8 mouse cellular contexts compared by ENCODE assay signal in the genomic region with DNA sequence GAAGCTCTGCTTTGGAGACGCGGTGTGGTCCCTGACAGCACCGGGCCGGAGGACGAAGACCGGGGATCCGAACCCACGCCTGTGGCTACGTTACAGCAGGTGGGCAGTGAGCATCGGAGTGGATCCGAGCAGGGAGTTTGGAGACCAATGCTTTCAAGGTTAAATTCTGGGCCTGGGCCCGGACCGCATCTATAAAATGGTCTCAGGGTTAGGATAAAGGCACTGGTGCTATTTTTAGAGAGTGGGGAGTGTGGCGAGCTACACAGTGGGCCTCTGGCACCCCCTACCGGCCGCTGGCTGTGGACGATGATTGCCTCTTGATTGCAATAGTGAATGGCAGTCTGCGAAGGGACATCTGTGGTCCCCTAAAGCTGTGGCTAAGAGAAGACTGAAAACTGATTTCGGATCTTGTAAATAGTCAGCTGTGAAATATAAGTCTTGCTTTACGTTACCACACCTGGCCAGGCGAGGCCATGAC. TPM values are rescaled to one million over a fixed set of nuclear protein-coding genes. Genes with fewer than 3 reads are reported as not detected.
DNase-seq lines count a peak whose midpoint lies in the region; ATAC-seq lines count a peak whose summit lies in the region.

A gene (plus strand): TSS at position 51 of the 478 bp plus-strand sequence.

- peak within 1 kb of the TSS; percentile 95 for H3K4me2 ChIP-seq in embryonic facial prominence, embryonic 14.5 days (ENCODE audit: low read depth, low read length)
- H3K4me2 ChIP-seq in limb, embryonic 15.5 days: peak within 1 kb of the TSS; percentile 93

- DNase-seq in 3T3-L1 (ENCODE audit: low read depth, low spot score): peak; percentile 96
- peak; percentile 68 to 83 for DNase-seq in adrenal gland, postnatal 4 days (ENCODE audit: low spot score in 2 of 2)
- peak; percentile 92 for DNase-seq in embryonic facial prominence, embryonic 14.5 days (ENCODE audit: low spot score)
- peak; percentile 91 for DNase-seq in heart, adult 8-10 months (ENCODE audit: low spot score)
- peak; percentile 89 for DNase-seq in kidney, adult 9 months
- peak; percentile 57 to 73 for DNase-seq in monocyte, adult 2 months (ENCODE audit: low read depth in 1 of 2, low spot score in 2 of 2)
- peak; percentile 78 to 83 for DNase-seq in spleen, postnatal 36 days (ENCODE audit: low spot score in 2 of 2)

- no peaks in the 10 kb centered on the region for H3K9me3 ChIP-seq in embryonic facial prominence, embryonic 14.5 days (ENCODE audit: control insufficient read depth, low read length)
- H3K9me3 ChIP-seq in limb, embryonic 15.5 days: no peaks in the 10 kb centered on the region

- peak; percentile 75 for ATAC-seq in embryonic facial prominence, embryonic 14.5 days (ENCODE audit: low read depth)
- ATAC-seq in limb, embryonic 15.5 days (ENCODE audit: insufficient number of reproducible peaks, low FRiP score, low TSS enrichment, low read depth): peak; percentile 56; the same call in 1 of the 2 replicates

- H3K9ac ChIP-seq in embryonic facial prominence, embryonic 14.5 days (ENCODE audit: low read depth, low read length): peak within 1 kb of the TSS; percentile 69
- H3K9ac ChIP-seq in limb, embryonic 15.5 days: peak within 1 kb of the TSS; percentile 56

- peak within 1 kb of the TSS; percentile 63 for H3K4me3 ChIP-seq in embryonic facial prominence, embryonic 14.5 days (ENCODE audit: low read depth, low read length)
- peak within 1 kb of the TSS; percentile 58 for H3K4me3 ChIP-seq in limb, embryonic 15.5 days

- H3K27ac ChIP-seq in embryonic facial prominence, embryonic 14.5 days (replicated peaks; ENCODE audit: low read depth, low read length): peak within 1 kb of the TSS; percentile 28
- H3K27ac ChIP-seq in limb, embryonic 15.5 days: peak within 1 kb of the TSS; percentile 33; the same call in 1 of the 2 replicates

- H3K36me3 ChIP-seq in embryonic facial prominence, embryonic 14.5 days (ENCODE audit: control insufficient read depth, insufficient read depth, low read length): peaks cover 13% of the 10 kb centered on the region
- H3K36me3 ChIP-seq in limb, embryonic 15.5 days: peaks cover 12% of the 10 kb centered on the region

- peaks cover 5% of the 10 kb centered on the region; the same call in 1 of the 2 replicates for H3K27me3 ChIP-seq in embryonic facial prominence, embryonic 14.5 days (replicated peaks; ENCODE audit: control insufficient read depth, insufficient read depth, low read length)
- H3K27me3 ChIP-seq in limb, embryonic 15.5 days: peaks cover 20% of the 10 kb centered on the region; the same call in 1 of the 2 replicates

- 2% methylated on average over 21 of the region's 21 CpGs for WGBS in embryonic facial prominence, embryonic 14.5 days
- 1% methylated on average over 21 of the region's 21 CpGs for WGBS in limb, embryonic 15.5 days

- peaks cover 10% of the 10 kb centered on the region for H3K4me1 ChIP-seq in embryonic facial prominence, embryonic 14.5 days (ENCODE audit: control insufficient read depth, insufficient read depth, low read length)
- H3K4me1 ChIP-seq in limb, embryonic 15.5 days: peaks cover 26% of the 10 kb centered on the region

RNA-seq across cellular contexts. Expression of the gene that starts here (rescaled TPM):
- 10 to 100 TPM; 45.9 to 46.8 TPM for total RNA-seq in adrenal gland, postnatal 4 days (2021)
- 82.6 and 95.5 TPM in 2 replicates for polyA plus RNA-seq in embryonic facial prominence, embryonic 14.5 days (2014; fragmentation: Nextera tagmentation; extraction: Ambion mirVana)
- 10 to 100 TPM; 26.6 to 35.1 (median 32.8) TPM for total RNA-seq in heart, adult 8-10 months (2022)
- 96.2 and 97.1 TPM in 2 replicates for polyA plus RNA-seq in limb, embryonic 15.5 days (2015; fragmentation: Nextera tagmentation; extraction: Ambion mirVana)

Comparison
In these comparisons a context has a peak if more than half of its experiments do, and no peak if none do; other contexts are left out.
1. Peak in every context shown above with its lines: DNase-seq, ATAC-seq, H3K4me3 ChIP-seq and H3K27ac ChIP-seq.